11 mouse cellular contexts compared by ENCODE assay signal in genomic region chr2:155872930-155873507, GRCm38 (mm10). TPM values are rescaled to one million over a fixed set of nuclear protein-coding genes. Genes with fewer than 3 reads are reported as not detected.
A peak's percentile ranks its signal among the peaks of the same experiment; 100 is the strongest.
DNase-seq lines count a peak whose midpoint lies in the region; ATAC-seq and TF ChIP-seq lines count a peak whose summit lies in the region.
"Had no signal": no experiment of that assay in that cellular context is flagged by ENCODE, and none has a peak within 500 bp of the region (broad histone marks: within the 10 kb centered on the region; RNA-seq: fewer than 3 reads in every experiment).

No protein-coding gene starts in this region.

- no peak overlapping the region for H3K4me3 ChIP-seq in cerebellum, adult 2 months (replicated peaks; ENCODE audit: insufficient read depth, low read depth, low read length)
- no peak overlapping the region for H3K4me3 ChIP-seq in lung, embryonic 15.5 days
- H3K4me3 ChIP-seq in forebrain, embryonic 14.5 days (ENCODE audit: low read depth, low read length): no peak overlapping the region
- no peak overlapping the region for H3K4me3 ChIP-seq in neural tube, embryonic 14.5 days (ENCODE audit: low read depth, low read length)

- no peak overlapping the region for H3K9ac ChIP-seq in lung, embryonic 15.5 days
- H3K9ac ChIP-seq in forebrain, embryonic 14.5 days (ENCODE audit: low read length): 0 out of 2 replicates have a peak overlapping the region, but pooled peaks have one; percentile 8
- H3K9ac ChIP-seq in neural tube, embryonic 14.5 days (replicated peaks; ENCODE audit: low read depth, low read length): no peak overlapping the region

- WGBS in cerebellum, adult 2 months: 54% methylated on average over 10 of the region's 10 CpGs
- WGBS in lung, embryonic 15.5 days: 19% methylated on average over 10 of the region's 10 CpGs
- 49% methylated on average over 10 of the region's 10 CpGs for WGBS in forebrain, embryonic 14.5 days
- 25% methylated on average over 10 of the region's 10 CpGs for WGBS in neural tube, embryonic 14.5 days

- H3K9me3 ChIP-seq in lung, embryonic 15.5 days: no peaks in the 10 kb centered on the region
- no peaks in the 10 kb centered on the region for H3K9me3 ChIP-seq in forebrain, embryonic 14.5 days (replicated peaks; ENCODE audit: control insufficient read depth, low read length)
- H3K9me3 ChIP-seq in neural tube, embryonic 14.5 days (ENCODE audit: control insufficient read depth, low read length): no peaks in the 10 kb centered on the region

- no peaks in the 10 kb centered on the region for H3K27me3 ChIP-seq in cerebellum, adult 2 months (ENCODE audit: control insufficient read depth, insufficient read depth, low read length)
- H3K27me3 ChIP-seq in lung, embryonic 15.5 days: no peaks in the 10 kb centered on the region
- H3K27me3 ChIP-seq in forebrain, embryonic 14.5 days (replicated peaks; ENCODE audit: control insufficient read depth, insufficient read depth, low read length): no peaks in the 10 kb centered on the region
- H3K27me3 ChIP-seq in neural tube, embryonic 14.5 days (ENCODE audit: control insufficient read depth, insufficient read depth, low read length): no peaks in the 10 kb centered on the region

- H3K4me1 ChIP-seq in cerebellum, adult 2 months (ENCODE audit: control insufficient read depth, insufficient read depth, low read length): peaks cover 18% of the 10 kb centered on the region; the same call in 1 of the 2 replicates
- peaks cover 19% of the 10 kb centered on the region for H3K4me1 ChIP-seq in lung, embryonic 15.5 days
- H3K4me1 ChIP-seq in forebrain, embryonic 14.5 days (ENCODE audit: control insufficient read depth, insufficient read depth, low read length): peaks cover 18% of the 10 kb centered on the region
- H3K4me1 ChIP-seq in neural tube, embryonic 14.5 days (ENCODE audit: control insufficient read depth, insufficient read depth, low read length): peaks cover 11% of the 10 kb centered on the region; the same call in 1 of the 2 replicates

- no peak overlapping the region for H3K27ac ChIP-seq in cerebellum, adult 2 months (ENCODE audit: insufficient read depth, low read length)
- H3K27ac ChIP-seq in lung, embryonic 15.5 days: peak overlapping the region; percentile 57; the same call in 1 of the 2 replicates
- peak overlapping the region; percentile 71 for H3K27ac ChIP-seq in forebrain, embryonic 14.5 days (ENCODE audit: low read depth, low read length)
- peak overlapping the region; percentile 69 for H3K27ac ChIP-seq in neural tube, embryonic 14.5 days (ENCODE audit: low read depth, low read length)

- ATAC-seq in lung, embryonic 15.5 days (ENCODE audit: borderline replicate concordance, extremely low read depth, low FRiP score, low TSS enrichment): peak; percentile 43; the same call in 1 of the 2 replicates
- peak; percentile 68 for ATAC-seq in forebrain, embryonic 14.5 days
- ATAC-seq in neural tube, embryonic 14.5 days (ENCODE audit: low read depth): no peak

- peak; percentile 16 for DNase-seq in cerebellum, adult 9-10 months
- no peak for DNase-seq in cerebellum, adult 2 months
- DNase-seq in lung, postnatal 4 days: no peak
- DNase-seq in forebrain, embryonic 14.5 days (ENCODE audit: low spot score): peak; percentile 74
- DNase-seq in thymus, postnatal 14 days: no peak
- no peak for DNase-seq in thymus, postnatal 36 days
- DNase-seq: gastrocnemius, postnatal 36 days; kidney, postnatal 10 days; right cerebral cortex, adult 18-20 months had no signal

- peaks cover 12% of the 10 kb centered on the region; the same call in 1 of the 2 replicates for H3K36me3 ChIP-seq in lung, embryonic 15.5 days
- peaks cover 24% of the 10 kb centered on the region for H3K36me3 ChIP-seq in forebrain, embryonic 14.5 days (ENCODE audit: control insufficient read depth, insufficient read depth, low read length)
- no peaks in the 10 kb centered on the region for H3K36me3 ChIP-seq in neural tube, embryonic 14.5 days (ENCODE audit: control insufficient read depth, insufficient read depth, low read length)

- no peak for TF ChIP-seq CTCF in cerebellum, adult 2 months (IDR thresholded peaks at IDR 0.05; ENCODE audit: borderline replicate concordance, insufficient read depth, low read depth, low read length)

- peak overlapping the region; percentile 30; the same call in 1 of the 2 replicates for H3K4me2 ChIP-seq in lung, embryonic 15.5 days
- no peak overlapping the region for H3K4me2 ChIP-seq in forebrain, embryonic 14.5 days (ENCODE audit: low read length)
- no peak overlapping the region for H3K4me2 ChIP-seq in neural tube, embryonic 14.5 days (ENCODE audit: low read depth, low read length)

- no peak for TF ChIP-seq POLR2A in cerebellum, adult 2 months (IDR thresholded peaks at IDR 0.05; ENCODE audit: borderline replicate concordance, insufficient read depth, low read length)

RNA-seq across cellular contexts. Expression of gene Fam83c, which starts 38.4 kb away (rescaled TPM):
- not detected in 2 replicates for polyA plus RNA-seq in cerebellum, adult 2 months (2012; rRNA removed)
- 0.10 and 0.21 TPM in 2 replicates for polyA plus RNA-seq in lung, embryonic 15.5 days (2015; fragmentation: Nextera tagmentation; extraction: Ambion mirVana)
- 0.13 and 0.23 TPM in 2 replicates for polyA plus RNA-seq in forebrain, embryonic 14.5 days (2014; fragmentation: Nextera tagmentation; extraction: Ambion mirVana)
- 0.25 and 0.28 TPM in 2 replicates for polyA plus RNA-seq in neural tube, embryonic 14.5 days (2014; fragmentation: Nextera tagmentation; extraction: Ambion mirVana)

RNA-seq across cellular contexts. Expression of gene Eif6, which starts 46.3 kb away (rescaled TPM):
- polyA plus RNA-seq in cerebellum, adult 2 months (2012; rRNA removed): 84.9 and 86.4 TPM in 2 replicates
- polyA plus RNA-seq in lung, embryonic 15.5 days (2015; fragmentation: Nextera tagmentation; extraction: Ambion mirVana): 184 and 199 TPM in 2 replicates
- polyA plus RNA-seq in forebrain, embryonic 14.5 days (2014; fragmentation: Nextera tagmentation; extraction: Ambion mirVana): 159 and 172 TPM in 2 replicates
- 133 and 153 TPM in 2 replicates for polyA plus RNA-seq in neural tube, embryonic 14.5 days (2014; fragmentation: Nextera tagmentation; extraction: Ambion mirVana)

RNA-seq across cellular contexts. Expression of gene BC029722, which starts 53.8 kb away (rescaled TPM):
- polyA plus RNA-seq in cerebellum, adult 2 months (2012; rRNA removed): 72.8 and 81.5 TPM in 2 replicates
- polyA plus RNA-seq in lung, embryonic 15.5 days (2015; fragmentation: Nextera tagmentation; extraction: Ambion mirVana): 17.4 and 19.7 TPM in 2 replicates
- polyA plus RNA-seq in forebrain, embryonic 14.5 days (2014; fragmentation: Nextera tagmentation; extraction: Ambion mirVana): 21.9 and 24.0 TPM in 2 replicates
- polyA plus RNA-seq in neural tube, embryonic 14.5 days (2014; fragmentation: Nextera tagmentation; extraction: Ambion mirVana): 25.1 and 33.5 TPM in 2 replicates

RNA-seq across cellular contexts. Expression of gene Uqcc1, which starts 57.1 kb away (rescaled TPM):
- 95.8 and 102 TPM in 2 replicates for polyA plus RNA-seq in cerebellum, adult 2 months (2012; rRNA removed)
- 65.9 and 75.6 TPM in 2 replicates for polyA plus RNA-seq in lung, embryonic 15.5 days (2015; fragmentation: Nextera tagmentation; extraction: Ambion mirVana)
- 67.4 and 83.4 TPM in 2 replicates for polyA plus RNA-seq in forebrain, embryonic 14.5 days (2014; fragmentation: Nextera tagmentation; extraction: Ambion mirVana)
- 69.6 and 74.9 TPM in 2 replicates for polyA plus RNA-seq in neural tube, embryonic 14.5 days (2014; fragmentation: Nextera tagmentation; extraction: Ambion mirVana)

Comparison
In these comparisons a context has a peak if more than half of its experiments do, and no peak if none do; other contexts are left out.
1. DNase-seq: peak in cerebellum, adult 9-10 months (single experiment) and forebrain, embryonic 14.5 days (single experiment); none in cerebellum, adult 2 months (0 of 2), lung, postnatal 4 days (0 of 2), thymus, postnatal 14 days (single experiment) and thymus, postnatal 36 days (0 of 2).